Mouse (Mus musculus): ENCODE data around the gene Ache. TPM values are rescaled to one million over a fixed set of nuclear protein-coding genes. Genes with fewer than 3 reads are reported as not detected.
A peak's percentile ranks its signal among the peaks of the same experiment; 100 is the strongest.
"Not testable (repeated sequence)": the region's sequence is repeated elsewhere in the genome, so short reads cannot be mapped to it uniquely, and the experiment has no call there.

Gene Ache
- total RNA-seq (2021) = 1 to 10 TPM; 1.4 to 2.2 TPM

- no peak for DNase-seq (ENCODE audit: low spot score)
- intact Hi-C loops (cut with DNase I) = loop anchor here (1.0 kb wide), 1 partner anchor 128 kb away; no protein-coding TSS in a partner anchor
These were observed at the start of gene Ache for GRCm38 (mm10) chr5:137287032-137287952. Gene Ache (plus strand): TSS chr5:137287519.

GRCm38 (mm10) chr5:137263897-137264720, 23.2 kb upstream of the Ache start:
- DNase-seq (ENCODE audit: low spot score) = no peak
- intact Hi-C loops (cut with DNase I) = no loop called here

- intact Hi-C loops (cut with DNase I) = no loop called here
- no peak for DNase-seq (ENCODE audit: low spot score)
These were observed 22.5 kb upstream of the Ache start for GRCm38 (mm10) chr5:137264787-137265186.

GRCm38 (mm10) chr5:137268131-137268910, 19.0 kb upstream of the Ache start:
- intact Hi-C loops (cut with DNase I) = no loop called here
- DNase-seq (ENCODE audit: low spot score) = peak; percentile 42

GRCm38 (mm10) chr5:137277360-137278342, 9.7 kb upstream of the Ache start:
- intact Hi-C loops (cut with DNase I) = no loop called here

GRCm38 (mm10) chr5:137284411-137284810, 2.9 kb upstream of the Ache start:
- DNase-seq (ENCODE audit: low spot score); intact Hi-C loops (cut with DNase I): not testable (repeated sequence)

More at GRCm38 (mm10) chr5:137277360-137278342, 9.7 kb upstream of the Ache start:
- DNase-seq (ENCODE audit: low spot score) = no peak

GRCm38 (mm10) chr5:137285045-137285444, 2.3 kb upstream of the Ache start:
- intact Hi-C loops (cut with DNase I) = no loop called here
- DNase-seq (ENCODE audit: low spot score) = no peak

- intact Hi-C loops (cut with DNase I) = loop anchor here (1.0 kb wide), 1 partner anchor 155 kb away; no protein-coding TSS in a partner anchor
- no peak for DNase-seq (ENCODE audit: low spot score)
These were observed 1.3 kb upstream of the Ache start for GRCm38 (mm10) chr5:137285986-137286385.

- intact Hi-C loops (cut with DNase I) = loop anchor here (1.0 kb wide), 2 partner anchors 127 to 155 kb away; no protein-coding TSS in a partner anchor
- peak; percentile 75 for DNase-seq (ENCODE audit: low spot score)
These were observed 676 bp upstream of the Ache start for GRCm38 (mm10) chr5:137286655-137287031.

GRCm38 (mm10) chr5:137287953-137288743, 829 bp downstream of the Ache start:
- DNase-seq (ENCODE audit: low spot score) = no peak
- intact Hi-C loops (cut with DNase I) = loop anchor here (1.0 kb wide), 1 partner anchor 129 kb away; no protein-coding TSS in a partner anchor

GRCm38 (mm10) chr5:137288999-137289470, 1.7 kb downstream of the Ache start:
- DNase-seq (ENCODE audit: low spot score) = no peak
- intact Hi-C loops (cut with DNase I) = no loop called here

- intact Hi-C loops (cut with DNase I) = loop anchor here (2.0 to 5.0 kb wide), 2 partner anchors 91 to 213 kb away; partner anchors contain the start of gene Pop7
- DNase-seq (ENCODE audit: low spot score) = no peak
These were observed 2.5 kb downstream of the Ache start for GRCm38 (mm10) chr5:137289591-137290365.

GRCm38 (mm10) chr5:137290677-137291076, 3.4 kb downstream of the Ache start:
- DNase-seq (ENCODE audit: low spot score) = no peak
- intact Hi-C loops (cut with DNase I) = loop anchor here (2.0 to 5.0 kb wide), 2 partner anchors 90 to 212 kb away; partner anchors contain the start of gene Pop7

- no peak for DNase-seq (ENCODE audit: low spot score)
- intact Hi-C loops (cut with DNase I) = loop anchor here (2.0 to 5.0 kb wide), 2 partner anchors 89 to 211 kb away; partner anchors contain the start of gene Pop7
These were observed 4.1 kb downstream of the Ache start for GRCm38 (mm10) chr5:137291381-137291926.

GRCm38 (mm10) chr5:137293282-137293681, 6.0 kb downstream of the Ache start:
- peak; percentile 61 for DNase-seq (ENCODE audit: low spot score)
- intact Hi-C loops (cut with DNase I) = loop anchor here (5.0 kb wide), 1 partner anchor 209 kb away; the partner anchor contains the start of gene Pop7

Data from heart, postnatal 25 days (tissue).